Mouse (Mus musculus) telencephalon, adult 2 months (tissue): ENCODE data around the gene Tpi1.
"Not testable (repeated sequence)": the region's sequence is repeated elsewhere in the genome, so short reads cannot be mapped to it uniquely, and the experiment has no call there.

Experiments used
- DNase-seq: peaks from one replicate; pipeline ENCODE4 v3.0.0-alpha.2; 2011; ENCODE audit warnings: low read depth, low spot score

Gene Tpi1

DNA sequence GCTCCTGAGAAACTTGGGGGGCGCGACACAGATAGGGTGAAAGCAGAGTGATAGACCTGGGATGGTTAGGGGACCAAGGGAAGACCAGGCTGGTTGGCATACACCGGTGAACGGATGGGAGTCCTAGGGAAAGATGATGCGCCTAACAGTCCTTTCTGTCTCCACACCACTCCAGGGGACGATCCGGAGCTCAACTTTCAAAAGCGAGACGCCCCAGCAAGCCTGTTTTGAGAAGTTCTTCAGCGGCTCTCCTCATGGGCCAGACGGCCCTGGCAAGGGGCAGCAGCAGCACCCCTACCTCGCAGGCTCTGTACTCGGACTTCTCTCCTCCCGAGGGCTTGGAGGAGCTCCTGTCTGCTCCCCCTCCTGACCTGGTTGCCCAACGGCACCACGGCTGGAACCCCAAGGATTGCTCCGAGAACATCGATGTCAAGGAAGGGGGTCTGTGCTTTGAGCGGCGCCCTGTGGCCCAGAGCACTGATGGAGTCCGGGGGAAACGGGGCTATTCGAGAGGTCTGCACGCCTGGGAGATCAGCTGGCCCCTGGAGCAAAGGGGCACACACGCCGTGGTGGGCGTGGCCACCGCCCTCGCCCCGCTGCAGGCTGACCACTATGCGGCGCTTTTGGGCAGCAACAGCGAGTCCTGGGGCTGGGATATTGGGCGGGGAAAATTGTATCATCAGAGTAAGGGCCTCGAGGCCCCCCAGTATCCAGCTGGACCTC, 4.9 kb downstream of the Tpi1 start:
- DNase-seq: no peak

- DNase-seq: no peak
Observed at GRCm38 (mm10) chr6:124808358-124809012, 5.6 kb downstream of the Tpi1 start, which contains the start of gene Spsb2. Gene Spsb2 (plus strand): TSS chr6:124808661.

DNA sequence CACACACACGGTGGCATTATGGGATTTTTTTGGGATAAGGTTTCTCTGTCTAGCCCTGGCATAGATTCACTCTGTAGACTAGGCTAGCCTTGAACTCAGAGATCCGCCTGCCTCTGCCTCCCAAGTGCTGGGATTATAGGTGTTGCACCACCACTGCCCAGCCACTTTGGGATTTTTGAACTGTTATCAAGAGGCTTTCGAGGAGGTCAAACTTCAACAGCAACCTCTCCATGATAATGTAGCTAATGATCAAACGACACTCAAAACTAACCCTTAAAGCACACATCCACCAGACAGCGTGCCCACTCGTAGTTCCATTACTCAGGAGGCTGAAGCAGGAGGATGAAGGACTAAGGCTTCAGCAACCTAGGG, 6.1 kb downstream of the Tpi1 start:
- no peak for DNase-seq

DNA sequence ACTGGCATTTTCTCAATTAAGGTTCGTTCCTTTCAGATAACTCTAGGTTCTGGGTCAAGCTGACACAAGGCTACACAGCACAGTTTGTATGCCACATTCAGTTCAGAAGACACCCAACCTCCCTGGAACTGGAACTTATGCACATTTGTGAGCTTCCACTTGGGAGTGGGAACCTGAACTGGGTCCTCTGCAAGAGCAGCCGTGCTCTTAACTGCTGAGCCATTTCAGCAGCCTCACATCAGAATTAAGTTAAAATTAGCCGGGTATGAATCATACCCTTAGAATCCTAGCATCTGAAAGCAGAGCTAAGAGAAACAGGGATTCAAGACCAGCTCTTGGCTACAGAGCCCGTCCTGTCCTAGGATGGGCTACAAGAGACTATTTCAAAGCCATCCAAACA, 6.7 kb downstream of the Tpi1 start:
- DNase-seq: peak; percentile 65

DNA sequence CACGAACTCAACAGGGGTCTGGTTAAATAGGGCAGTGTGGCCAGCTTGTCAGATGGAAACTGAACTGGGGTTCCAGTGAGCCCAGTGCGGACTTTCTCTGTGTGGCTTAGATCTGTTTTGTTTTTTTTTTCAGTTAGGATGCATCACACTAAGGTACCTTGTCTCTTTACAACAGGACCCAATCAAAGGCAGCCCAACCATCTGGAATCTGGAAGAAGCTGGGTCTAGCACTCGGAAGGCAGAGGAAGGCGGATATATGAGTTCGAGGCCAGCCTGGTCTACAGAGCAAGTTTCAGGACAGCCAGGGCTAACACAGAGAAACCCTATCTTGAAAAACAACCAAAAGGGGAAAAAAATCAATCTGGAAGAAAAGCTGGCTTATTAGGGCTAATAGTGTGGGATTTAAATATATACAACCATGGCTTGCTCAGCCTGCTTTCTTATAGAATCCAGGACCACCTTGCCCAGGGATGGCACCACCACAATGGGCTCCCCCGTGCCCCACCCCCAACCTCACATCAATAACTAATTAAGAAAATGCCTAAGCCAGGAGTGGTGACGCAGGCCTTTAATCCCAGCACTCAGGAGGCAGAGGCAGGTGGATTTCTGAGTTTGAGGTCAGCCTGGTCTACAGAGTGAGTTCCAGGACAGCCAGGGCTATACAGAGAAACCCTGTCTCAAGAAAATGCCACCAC, 7.5 kb downstream of the Tpi1 start:
- no peak for DNase-seq

DNA sequence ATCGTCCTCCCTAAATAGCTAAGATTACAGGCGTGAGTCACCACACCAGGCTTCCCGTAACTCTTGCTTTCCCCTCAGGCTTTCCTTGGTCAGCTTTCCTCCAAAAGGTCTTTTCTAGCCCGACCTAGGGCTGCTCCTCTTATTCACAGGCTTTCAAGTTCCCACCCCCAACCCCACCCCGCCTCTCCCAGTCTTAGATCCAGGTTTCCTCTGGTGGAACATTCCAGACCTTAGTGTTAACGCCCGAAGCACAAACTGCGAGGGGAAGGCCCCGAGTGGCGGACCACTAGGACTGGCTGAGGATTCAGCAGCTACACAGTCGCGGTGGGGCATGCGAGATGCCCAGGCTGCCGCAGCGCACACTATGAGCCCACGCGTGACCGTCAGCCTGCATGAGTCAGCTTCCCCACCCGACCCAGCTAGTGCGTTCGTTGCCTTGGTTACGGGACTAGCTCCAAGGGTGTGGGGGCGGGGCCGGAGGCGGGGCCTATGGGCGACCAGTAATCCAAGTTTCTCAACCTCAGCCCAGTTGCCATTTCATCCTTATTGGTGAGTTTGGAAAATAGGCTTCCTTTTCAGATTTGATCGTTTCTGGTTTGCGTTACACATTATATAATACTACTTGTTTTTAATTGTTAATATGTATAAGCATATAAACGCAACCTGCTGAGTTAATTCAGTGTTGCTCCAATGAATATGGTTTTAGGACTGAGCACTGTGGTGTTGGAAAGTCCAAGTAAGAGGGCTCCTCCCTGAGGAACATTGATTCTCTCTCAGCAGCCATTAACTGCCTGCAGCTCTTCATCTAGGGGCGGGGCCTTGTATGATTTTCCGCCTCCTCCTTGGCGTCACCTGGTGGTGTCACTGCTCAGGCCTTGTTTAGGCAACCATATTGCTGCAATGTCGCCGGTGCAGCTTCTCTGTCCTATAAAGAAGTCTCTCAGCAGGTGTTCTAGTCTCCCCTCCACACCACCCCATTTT, 8.5 kb downstream of the Tpi1 start:
- peak; percentile 97 for DNase-seq

DNA sequence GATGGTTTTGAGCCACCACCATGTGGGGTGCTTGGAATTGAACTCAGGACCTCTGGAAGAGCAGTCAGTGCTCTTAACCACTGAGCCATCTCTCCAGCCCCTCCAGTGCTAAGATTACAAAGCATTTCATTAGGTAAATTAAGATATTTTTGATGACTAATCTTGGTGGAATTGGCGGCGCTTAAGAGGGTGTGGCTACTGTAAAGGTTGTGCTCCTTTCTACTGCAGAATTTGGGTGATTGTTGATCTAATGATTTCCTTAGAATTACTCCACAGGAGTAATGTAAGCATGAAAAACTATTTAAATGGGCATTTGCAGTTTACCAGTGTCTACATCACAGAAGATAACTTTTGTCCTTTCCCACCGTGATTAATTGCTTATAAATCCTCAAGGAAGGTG, 9.8 kb downstream of the Tpi1 start:
- no peak for DNase-seq

DNA sequence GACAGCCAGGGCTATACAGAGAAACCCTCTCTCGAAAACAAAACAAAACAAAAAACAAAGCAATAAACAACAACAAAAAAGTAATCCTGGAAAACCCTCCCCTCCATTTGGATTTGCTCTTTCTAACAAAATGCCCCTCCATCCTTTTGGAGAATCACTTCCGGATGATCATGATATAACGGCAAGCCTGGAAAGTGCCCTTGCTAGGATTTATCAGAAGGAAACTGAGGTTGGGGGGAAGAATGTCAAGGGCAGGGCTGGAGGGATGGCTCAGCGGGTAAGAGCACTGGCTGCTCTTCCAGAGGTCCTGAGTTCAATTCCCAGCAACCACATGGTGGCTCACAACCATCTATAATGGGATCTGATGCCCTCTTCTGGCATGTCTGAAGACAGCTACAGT, 10.4 kb downstream of the Tpi1 start:
- DNase-seq: not testable (repeated sequence)

GRCm38 (mm10) chr6:124803061-124803460, 11.0 kb downstream of the Tpi1 start:
- no peak for DNase-seq

DNA sequence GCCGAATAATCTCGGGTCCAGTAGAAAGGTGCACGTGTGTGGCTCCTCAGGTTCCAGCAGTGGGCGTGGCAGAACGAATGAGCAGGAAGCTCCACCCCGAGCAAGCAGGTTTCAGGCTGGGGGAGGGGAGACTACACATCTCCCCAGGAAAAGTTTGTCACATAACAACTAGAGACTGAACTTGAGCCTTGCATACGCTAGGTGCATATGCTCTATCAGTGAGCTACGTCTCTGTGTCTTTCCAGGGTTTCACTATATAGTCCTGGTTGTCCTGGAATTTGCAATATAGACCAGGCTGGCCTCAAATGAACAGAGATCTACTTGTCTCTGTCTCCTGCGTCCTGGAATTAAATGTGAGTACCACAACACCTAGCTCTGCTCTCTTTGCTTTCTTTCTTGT, 11.7 kb downstream of the Tpi1 start:
- not testable (repeated sequence) for DNase-seq

DNA sequence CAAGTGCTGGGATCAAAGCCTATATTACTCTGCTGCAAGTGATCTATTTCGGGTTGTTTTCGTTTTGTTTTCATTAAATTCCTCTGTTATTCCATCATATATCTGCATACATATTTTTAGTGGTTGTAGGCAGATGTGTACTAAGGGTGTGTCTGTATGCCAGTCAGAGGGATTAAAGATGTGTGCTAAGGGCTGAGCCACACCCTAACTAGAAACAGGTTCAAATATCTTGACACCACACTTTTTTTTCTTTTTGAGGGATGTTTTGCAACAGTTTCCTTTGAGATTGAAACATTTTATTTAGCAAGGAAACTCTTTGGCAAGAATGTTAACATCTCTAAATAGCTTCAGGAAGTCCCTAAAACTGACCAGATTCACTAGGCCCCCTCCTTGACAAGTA, 17.9 kb downstream of the Tpi1 start:
- no peak for DNase-seq

- no peak for DNase-seq
Observed at GRCm38 (mm10) chr6:124795781-124796180, 18.3 kb downstream of the Tpi1 start.

DNA sequence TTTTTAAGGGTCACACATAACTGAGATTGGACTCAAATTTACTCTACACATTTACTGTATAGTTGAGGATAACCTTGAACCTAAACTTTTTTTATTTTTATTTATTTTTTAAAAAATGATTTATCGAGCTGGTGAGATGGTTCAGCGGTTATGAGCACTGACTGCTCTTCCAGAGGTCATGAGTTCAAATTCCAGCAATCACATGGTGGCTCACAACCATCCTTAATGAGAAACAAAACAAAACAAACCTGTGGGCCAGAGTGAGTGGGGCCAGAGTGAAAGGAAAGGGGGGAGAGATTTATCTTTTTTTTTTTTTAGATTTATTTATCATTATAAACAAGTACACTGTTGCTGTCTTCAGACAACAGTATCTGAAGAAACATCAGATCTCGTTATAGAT, 22.2 kb downstream of the Tpi1 start:
- DNase-seq: no peak

- DNase-seq: no peak
Observed at GRCm38 (mm10) chr6:124790121-124790520, 24.0 kb downstream of the Tpi1 start.

- DNase-seq: no peak
Observed at GRCm38 (mm10) chr6:124789519-124789918, 24.6 kb downstream of the Tpi1 start.

DNA sequence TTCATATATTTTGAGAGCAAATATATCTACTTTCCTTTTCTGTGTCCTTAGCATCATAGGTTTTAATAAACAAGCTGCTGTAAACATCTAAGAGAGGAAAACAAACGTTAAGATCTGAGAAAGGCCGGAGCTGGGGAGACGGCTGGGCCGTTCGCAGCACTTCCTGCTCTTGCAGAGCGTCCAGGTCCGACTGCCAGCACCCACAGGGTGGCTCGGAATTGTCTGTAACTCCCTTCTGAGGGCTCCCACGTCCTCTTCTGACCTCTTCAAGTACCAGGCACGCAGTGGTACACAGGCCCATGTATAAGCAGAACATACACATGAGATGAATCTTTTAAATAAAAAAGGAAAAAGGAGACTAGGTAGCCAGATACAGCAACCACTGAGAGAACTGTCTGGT, 26.4 kb downstream of the Tpi1 start:
- DNase-seq: no peak

DNA sequence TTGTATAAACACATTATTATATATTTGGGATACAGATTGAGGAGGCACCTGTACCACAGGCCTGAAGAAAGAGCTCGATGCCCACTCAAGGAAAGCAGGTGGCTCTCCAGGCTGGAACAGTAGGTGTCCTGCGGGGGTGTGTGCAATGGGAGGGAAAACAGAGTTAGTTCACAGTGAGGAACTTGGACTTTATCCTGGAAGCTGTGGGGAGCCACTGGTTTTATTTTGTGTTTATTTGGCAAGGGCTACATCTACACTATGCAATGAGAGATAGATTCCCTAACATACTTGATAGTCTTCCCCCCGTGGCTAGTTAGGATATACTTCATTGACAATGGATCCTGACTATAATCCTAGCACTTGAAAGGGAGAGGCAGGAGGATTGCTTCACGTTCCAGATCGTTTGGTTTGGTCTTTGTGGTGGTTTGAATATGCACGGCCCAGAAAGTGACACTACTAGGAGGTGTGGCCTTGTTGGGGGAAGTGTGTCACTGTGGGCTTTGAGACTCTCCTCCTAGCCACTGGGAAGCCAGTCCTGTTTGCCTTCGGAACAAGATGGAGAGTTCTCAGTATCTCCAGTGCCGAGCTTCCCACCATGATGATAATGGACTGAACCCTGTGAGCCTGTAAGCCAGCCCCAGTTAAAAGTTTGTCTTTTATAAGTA, 27.2 kb downstream of the Tpi1 start:
- no peak for DNase-seq

- DNase-seq: no peak
Observed at GRCm38 (mm10) chr6:124782436-124782835, 31.7 kb downstream of the Tpi1 start.

GRCm38 (mm10) chr6:124780917-124781316, 33.2 kb downstream of the Tpi1 start:
- no peak for DNase-seq

DNA sequence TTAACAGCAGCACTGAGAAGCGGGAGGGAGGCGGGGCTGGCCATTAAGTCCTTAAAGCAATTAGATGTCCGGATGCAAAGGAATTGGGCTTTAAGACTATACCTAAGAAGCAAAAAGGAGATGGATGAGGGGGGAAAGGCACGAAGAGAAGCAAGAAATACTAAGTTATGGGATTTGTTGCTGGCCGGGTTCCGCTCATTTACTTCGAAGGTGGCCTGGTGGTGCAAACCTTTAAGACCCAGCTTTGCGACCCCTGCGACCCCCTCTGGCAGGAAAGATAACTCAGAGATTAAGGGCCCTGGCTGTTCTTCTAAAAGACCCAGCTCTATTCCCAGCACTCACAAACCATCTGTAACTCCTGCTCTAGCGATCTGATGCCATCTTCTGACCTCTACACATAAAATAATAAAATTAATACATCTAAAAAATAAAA, 34.1 kb downstream of the Tpi1 start:
- DNase-seq: no peak
